Mouse (Mus musculus): ENCODE data around the gene Cpne2. TPM values are rescaled to one million over a fixed set of nuclear protein-coding genes. Genes with fewer than 3 reads are reported as not detected.

Gene Cpne2
- 13.2 and 13.6 TPM in 2 replicates for polyA plus RNA-seq (2014; fragmentation: Nextera tagmentation; extraction: Ambion mirVana)

GRCm38 (mm10) chr8:94532873-94533671, at the start of gene Cpne2:
Gene Cpne2 (plus strand): TSS chr8:94532990.
- Histone ChIP-seq H3K27me3 (ENCODE audit: control insufficient read depth, insufficient read depth, low read length) (peaks cover 17% of the 10 kb centered on the region), H3K9ac (ENCODE audit: low read depth, low read length) (peak within 1 kb of the TSS; percentile 76), H3K36me3 (ENCODE audit: control insufficient read depth, insufficient read depth, low read length) (no peaks in the 10 kb centered on the region), H3K4me3 (ENCODE audit: low read length) (peak within 1 kb of the TSS; percentile 69), H3K27ac (ENCODE audit: low read depth, low read length) (no peak within 1 kb of the TSS), H3K4me2 (replicated peaks; ENCODE audit: low read depth, low read length) (peak within 1 kb of the TSS; percentile 96), H3K4me1 (ENCODE audit: control insufficient read depth, insufficient read depth, low read length) (peaks cover 4% of the 10 kb centered on the region), H3K9me3 (ENCODE audit: control insufficient read depth, low read length) (no peaks in the 10 kb centered on the region)
- 3% methylated on average over 33 of the region's 81 CpGs for WGBS
- ATAC-seq (ENCODE audit: low FRiP score, low TSS enrichment): peak; percentile 90

GRCm38 (mm10) chr8:94485288-94485687, 47.5 kb upstream of the Cpne2 start:
- H3K4me1 ChIP-seq (ENCODE audit: control insufficient read depth, insufficient read depth, low read length): no peaks in the 10 kb centered on the region
- no peak overlapping the region for H3K27ac ChIP-seq (ENCODE audit: low read depth, low read length)
- no peak overlapping the region for H3K9ac ChIP-seq (ENCODE audit: low read depth, low read length)
- no peaks in the 10 kb centered on the region for H3K36me3 ChIP-seq (ENCODE audit: control insufficient read depth, insufficient read depth, low read length)
- ATAC-seq (ENCODE audit: low FRiP score, low TSS enrichment): no peak
- H3K4me2 ChIP-seq (replicated peaks; ENCODE audit: low read depth, low read length): no peak overlapping the region
- no peaks in the 10 kb centered on the region for H3K9me3 ChIP-seq (ENCODE audit: control insufficient read depth, low read length)
- H3K4me3 ChIP-seq (ENCODE audit: low read length): no peak overlapping the region
- no peaks in the 10 kb centered on the region for H3K27me3 ChIP-seq (ENCODE audit: control insufficient read depth, insufficient read depth, low read length)
- WGBS: 81% methylated on average over 3 of the region's 3 CpGs

GRCm38 (mm10) chr8:94485882-94486281, 46.9 kb upstream of the Cpne2 start:
- no peaks in the 10 kb centered on the region for H3K36me3 ChIP-seq (ENCODE audit: control insufficient read depth, insufficient read depth, low read length)
- H3K4me2 ChIP-seq (replicated peaks; ENCODE audit: low read depth, low read length): no peak overlapping the region
- 25% methylated on average over 2 of the region's 2 CpGs for WGBS
- H3K27ac ChIP-seq (ENCODE audit: low read depth, low read length): no peak overlapping the region
- no peak overlapping the region for H3K9ac ChIP-seq (ENCODE audit: low read depth, low read length)
- H3K4me3 ChIP-seq (ENCODE audit: low read length): no peak overlapping the region
- no peak for ATAC-seq (ENCODE audit: low FRiP score, low TSS enrichment)
- H3K4me1 ChIP-seq (ENCODE audit: control insufficient read depth, insufficient read depth, low read length): no peaks in the 10 kb centered on the region
- H3K27me3 ChIP-seq (ENCODE audit: control insufficient read depth, insufficient read depth, low read length): no peaks in the 10 kb centered on the region
- H3K9me3 ChIP-seq (ENCODE audit: control insufficient read depth, low read length): no peaks in the 10 kb centered on the region

- H3K27ac ChIP-seq (ENCODE audit: low read depth, low read length): no peak overlapping the region
- H3K27me3 ChIP-seq (ENCODE audit: control insufficient read depth, insufficient read depth, low read length): no peaks in the 10 kb centered on the region
- no peaks in the 10 kb centered on the region for H3K4me1 ChIP-seq (ENCODE audit: control insufficient read depth, insufficient read depth, low read length)
- H3K9ac ChIP-seq (ENCODE audit: low read depth, low read length): no peak overlapping the region
- no peaks in the 10 kb centered on the region for H3K36me3 ChIP-seq (ENCODE audit: control insufficient read depth, insufficient read depth, low read length)
- no peak for ATAC-seq (ENCODE audit: low FRiP score, low TSS enrichment)
- WGBS: 62% methylated on average over 2 of the region's 2 CpGs
- no peak overlapping the region for H3K4me3 ChIP-seq (ENCODE audit: low read length)
- H3K9me3 ChIP-seq (ENCODE audit: control insufficient read depth, low read length): no peaks in the 10 kb centered on the region
- H3K4me2 ChIP-seq (replicated peaks; ENCODE audit: low read depth, low read length): no peak overlapping the region
Measured at GRCm38 (mm10) chr8:94488016-94488415, 44.8 kb upstream of the Cpne2 start.

GRCm38 (mm10) chr8:94489809-94490483, 42.8 kb upstream of the Cpne2 start:
- WGBS: 71% methylated on average over 4 of the region's 4 CpGs

GRCm38 (mm10) chr8:94492021-94492681, 40.6 kb upstream of the Cpne2 start:
- no peaks in the 10 kb centered on the region for H3K36me3 ChIP-seq (ENCODE audit: control insufficient read depth, insufficient read depth, low read length)
- no peaks in the 10 kb centered on the region for H3K4me1 ChIP-seq (ENCODE audit: control insufficient read depth, insufficient read depth, low read length)
- H3K4me2 ChIP-seq (replicated peaks; ENCODE audit: low read depth, low read length): peak overlapping the region; percentile 55
- no peaks in the 10 kb centered on the region for H3K9me3 ChIP-seq (ENCODE audit: control insufficient read depth, low read length)
- peak overlapping the region; percentile 40; the same call in 1 of the 2 replicates for H3K9ac ChIP-seq (ENCODE audit: low read depth, low read length)
- 6% methylated on average over 15 of the region's 15 CpGs for WGBS
- no peak overlapping the region for H3K27ac ChIP-seq (ENCODE audit: low read depth, low read length)
- no peaks in the 10 kb centered on the region for H3K27me3 ChIP-seq (ENCODE audit: control insufficient read depth, insufficient read depth, low read length)
- H3K4me3 ChIP-seq (ENCODE audit: low read length): peak overlapping the region; percentile 29
- ATAC-seq (ENCODE audit: low FRiP score, low TSS enrichment): peak; percentile 86

More at GRCm38 (mm10) chr8:94489809-94490483, 42.8 kb upstream of the Cpne2 start:
- no peak overlapping the region for H3K4me2 ChIP-seq (replicated peaks; ENCODE audit: low read depth, low read length)
- no peak overlapping the region for H3K9ac ChIP-seq (ENCODE audit: low read depth, low read length)
- no peaks in the 10 kb centered on the region for H3K4me1 ChIP-seq (ENCODE audit: control insufficient read depth, insufficient read depth, low read length)
- H3K27ac ChIP-seq (ENCODE audit: low read depth, low read length): no peak overlapping the region
- no peak overlapping the region for H3K4me3 ChIP-seq (ENCODE audit: low read length)
- ATAC-seq (ENCODE audit: low FRiP score, low TSS enrichment): no peak
- H3K27me3 ChIP-seq (ENCODE audit: control insufficient read depth, insufficient read depth, low read length): no peaks in the 10 kb centered on the region
- no peaks in the 10 kb centered on the region for H3K9me3 ChIP-seq (ENCODE audit: control insufficient read depth, low read length)
- no peaks in the 10 kb centered on the region for H3K36me3 ChIP-seq (ENCODE audit: control insufficient read depth, insufficient read depth, low read length)

- Histone ChIP-seq H3K4me3 (ENCODE audit: low read length) (no peak overlapping the region), H3K9ac (ENCODE audit: low read depth, low read length) (no peak overlapping the region), H3K27me3 (ENCODE audit: control insufficient read depth, insufficient read depth, low read length) (no peaks in the 10 kb centered on the region), H3K36me3 (ENCODE audit: control insufficient read depth, insufficient read depth, low read length) (no peaks in the 10 kb centered on the region), H3K27ac (ENCODE audit: low read depth, low read length) (no peak overlapping the region), H3K9me3 (ENCODE audit: control insufficient read depth, low read length) (no peaks in the 10 kb centered on the region), H3K4me1 (ENCODE audit: control insufficient read depth, insufficient read depth, low read length) (no peaks in the 10 kb centered on the region), H3K4me2 (replicated peaks; ENCODE audit: low read depth, low read length) (no peak overlapping the region)
- 25% methylated on average over 1 of the region's 1 CpGs for WGBS
- ATAC-seq (ENCODE audit: low FRiP score, low TSS enrichment): no peak
Measured at GRCm38 (mm10) chr8:94493240-94493639, 39.5 kb upstream of the Cpne2 start.

- Histone ChIP-seq H3K36me3 (ENCODE audit: control insufficient read depth, insufficient read depth, low read length) (no peaks in the 10 kb centered on the region), H3K9ac (ENCODE audit: low read depth, low read length) (no peak overlapping the region), H3K27ac (ENCODE audit: low read depth, low read length) (no peak overlapping the region), H3K27me3 (ENCODE audit: control insufficient read depth, insufficient read depth, low read length) (no peaks in the 10 kb centered on the region), H3K4me3 (ENCODE audit: low read length) (no peak overlapping the region), H3K4me1 (ENCODE audit: control insufficient read depth, insufficient read depth, low read length) (no peaks in the 10 kb centered on the region), H3K9me3 (ENCODE audit: control insufficient read depth, low read length) (no peaks in the 10 kb centered on the region), H3K4me2 (replicated peaks; ENCODE audit: low read depth, low read length) (no peak overlapping the region)
- ATAC-seq (ENCODE audit: low FRiP score, low TSS enrichment): no peak
- 60% methylated on average over 5 of the region's 5 CpGs for WGBS
Measured at GRCm38 (mm10) chr8:94515430-94516208, 17.2 kb upstream of the Cpne2 start.
